Mouse (Mus musculus): ENCODE measurements at regions not wholly inside any gene's neighbourhood (a gene's known extent, or its start where the extent isn't known, plus 50 kb on each side); places are given as distances from the start of the nearest gene placed in this dataset.
"Not testable (repeated sequence)": the region's sequence is repeated elsewhere in the genome, so short reads cannot be mapped to it uniquely, and the experiment has no call there.

- in situ Hi-C loops (cut with MboI, MseI): no loop called here
Observed at GRCm38 (mm10) chr17:61337094-61337493, 1544.0 kb downstream of the Efna5 start.

GRCm38 (mm10) chr17:61325401-61325800 is 1555.7 kb downstream of the Efna5 start:
- in situ Hi-C loops (cut with MboI, MseI): no loop called here

DNA sequence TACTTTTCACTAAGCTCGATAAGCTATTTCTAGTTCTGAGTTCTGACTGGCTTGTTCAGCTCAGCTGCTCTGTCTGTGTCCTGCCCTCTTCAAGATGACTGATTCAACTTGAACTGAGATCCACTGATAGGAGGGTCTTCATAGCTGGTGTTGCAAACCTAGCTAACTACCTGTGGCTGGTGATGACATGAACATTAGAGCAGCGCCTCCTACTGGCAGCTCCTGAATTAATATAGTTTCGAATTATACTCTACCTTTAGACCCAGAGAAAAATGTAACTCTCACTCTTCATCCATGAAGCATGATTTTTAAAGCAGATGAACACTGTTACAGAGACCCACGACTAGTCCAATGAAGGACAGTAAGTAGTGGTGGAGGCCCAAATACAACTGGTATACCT is 1560.3 kb downstream of the Efna5 start:
- in situ Hi-C loops (cut with MboI, MseI): no loop called here

DNA sequence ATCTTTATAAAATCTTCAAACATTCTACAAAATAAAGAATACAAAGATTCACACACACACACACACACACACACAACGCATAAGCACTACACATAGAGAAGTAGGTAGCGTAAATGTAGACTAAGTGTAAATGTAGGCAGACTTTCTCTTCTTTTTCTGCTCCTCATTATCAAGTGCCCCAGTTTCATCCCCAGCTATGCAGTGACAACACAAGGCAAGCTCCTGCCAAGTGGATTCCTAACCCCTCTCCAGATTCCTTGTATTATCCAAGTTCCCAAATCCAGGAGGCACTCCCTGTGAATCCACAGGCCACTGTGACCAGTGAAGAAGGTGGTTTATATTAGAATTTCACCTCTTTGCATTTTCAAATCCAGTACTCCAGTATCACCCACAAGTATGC is 1567.7 kb downstream of the Efna5 start:
- in situ Hi-C loops (cut with MboI, MseI): no loop called here

DNA sequence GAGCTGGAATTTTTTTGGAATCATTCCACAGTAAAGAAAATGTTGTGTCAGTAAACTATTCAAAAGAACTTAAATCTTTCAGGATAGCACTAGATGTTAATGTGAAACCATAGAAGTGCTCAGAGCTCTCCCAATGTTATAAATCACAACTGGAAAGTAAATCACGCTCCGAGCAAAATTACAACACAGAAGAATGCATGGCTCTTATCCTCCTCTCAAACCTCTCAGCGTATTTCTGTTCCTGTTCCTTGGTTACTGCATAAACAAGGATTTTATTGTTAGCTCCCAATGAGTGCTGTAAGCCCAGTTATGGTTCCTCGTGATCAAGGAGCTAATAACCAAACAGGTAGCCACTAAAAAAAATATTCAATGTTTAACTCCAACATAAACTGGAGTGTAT is 1569.9 kb downstream of the Efna5 start:
- in situ Hi-C loops (cut with MboI, MseI): no loop called here

DNA sequence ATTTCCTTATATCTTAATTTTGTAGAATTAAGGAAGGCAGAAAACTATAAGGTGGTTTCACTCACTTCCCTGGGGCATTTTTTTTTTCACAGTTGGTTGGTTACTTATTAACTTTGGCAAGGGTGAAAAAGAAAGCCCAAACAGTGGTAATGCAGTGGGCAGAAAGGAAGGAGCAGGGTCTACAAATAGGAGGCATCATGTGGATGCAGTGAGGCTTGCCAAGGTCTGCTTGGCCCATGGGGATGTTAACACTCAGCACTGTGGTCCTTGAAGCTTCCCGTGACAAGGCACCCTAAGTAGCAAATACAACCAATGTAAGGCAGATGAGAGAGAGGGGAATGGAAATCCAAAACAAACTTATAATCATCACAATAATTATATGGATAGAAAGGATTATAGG is 1577.5 kb downstream of the Efna5 start:
- in situ Hi-C loops (cut with MboI, MseI): no loop called here

GRCm38 (mm10) chr17:61301984-61302383 is 1579.1 kb downstream of the Efna5 start:
- in situ Hi-C loops (cut with MboI, MseI): no loop called here

- in situ Hi-C loops (cut with MboI, MseI): no loop called here
Observed at GRCm38 (mm10) chr17:61301171-61301570, 1579.9 kb downstream of the Efna5 start.

DNA sequence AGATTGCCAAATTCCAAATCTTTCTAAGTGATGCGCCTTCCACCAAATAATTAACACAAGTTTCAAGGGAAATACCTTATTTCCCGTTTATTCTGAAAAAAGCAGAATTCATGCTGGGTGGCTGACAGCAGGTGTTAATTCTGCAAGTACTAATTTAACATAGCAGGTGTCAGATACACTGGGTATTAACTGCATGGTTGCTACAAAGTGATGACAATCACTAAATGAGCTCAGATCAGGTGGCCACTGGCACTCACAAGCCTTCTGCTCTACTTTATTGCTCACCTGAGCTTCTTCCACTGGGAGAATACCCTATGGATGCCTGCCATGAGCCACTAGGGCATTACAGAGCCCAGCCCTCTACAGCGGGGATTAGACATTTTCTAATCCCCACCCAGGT is 1590.0 kb downstream of the Efna5 start:
- in situ Hi-C loops (cut with MboI, MseI): no loop called here

GRCm38 (mm10) chr17:61288590-61288989 is 1592.5 kb downstream of the Efna5 start:
- in situ Hi-C loops (cut with MboI, MseI): no loop called here

DNA sequence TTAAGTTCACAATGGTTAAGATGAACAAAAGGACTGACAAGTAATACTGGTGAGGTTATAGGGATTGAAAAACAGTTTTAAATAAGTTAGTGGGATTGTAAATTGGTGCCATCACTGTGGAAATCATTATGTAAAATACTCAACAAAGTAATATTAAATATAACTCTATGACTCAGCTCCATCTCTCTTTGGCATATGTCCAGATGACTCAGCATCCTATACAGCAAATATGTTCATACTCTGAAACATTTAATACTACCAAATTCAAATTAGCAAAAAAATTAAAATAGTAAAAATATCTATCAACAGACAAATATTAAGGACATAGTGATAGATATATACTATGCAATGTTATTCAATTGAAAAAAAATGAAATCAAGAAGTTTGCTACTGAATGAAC is 1607.5 kb downstream of the Efna5 start:
- in situ Hi-C loops (cut with MboI, MseI): no loop called here

- in situ Hi-C loops (cut with MboI, MseI): not testable (repeated sequence)
Observed at GRCm38 (mm10) chr17:61256526-61256925, 1624.6 kb downstream of the Efna5 start.

- in situ Hi-C loops (cut with MboI, MseI): no loop called here
Observed at GRCm38 (mm10) chr17:61248411-61248810, 1632.7 kb downstream of the Efna5 start.

GRCm38 (mm10) chr17:61217198-61217722 is 1663.9 kb downstream of the Efna5 start:
- in situ Hi-C loops (cut with MboI, MseI): no loop called here

DNA sequence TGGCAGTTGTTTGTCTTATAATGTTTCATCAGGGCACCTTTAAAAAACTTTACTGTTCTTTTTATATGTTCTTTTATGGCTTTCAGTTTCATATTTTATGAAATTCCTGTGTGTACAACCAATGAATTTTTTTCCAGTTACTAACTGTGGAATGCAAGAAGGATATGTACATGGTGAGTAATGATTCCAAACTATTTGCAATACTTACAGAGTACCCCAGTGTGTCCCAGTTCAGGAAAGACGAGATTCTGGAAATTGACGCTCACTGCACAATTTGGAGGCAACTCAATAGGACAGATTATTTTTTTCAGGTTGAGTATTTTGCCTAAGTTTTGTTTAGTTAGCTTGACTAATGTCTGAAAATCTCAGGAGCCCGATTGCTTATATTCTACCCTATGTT is 1676.8 kb downstream of the Efna5 start:
- in situ Hi-C loops (cut with MboI, MseI): no loop called here

DNA sequence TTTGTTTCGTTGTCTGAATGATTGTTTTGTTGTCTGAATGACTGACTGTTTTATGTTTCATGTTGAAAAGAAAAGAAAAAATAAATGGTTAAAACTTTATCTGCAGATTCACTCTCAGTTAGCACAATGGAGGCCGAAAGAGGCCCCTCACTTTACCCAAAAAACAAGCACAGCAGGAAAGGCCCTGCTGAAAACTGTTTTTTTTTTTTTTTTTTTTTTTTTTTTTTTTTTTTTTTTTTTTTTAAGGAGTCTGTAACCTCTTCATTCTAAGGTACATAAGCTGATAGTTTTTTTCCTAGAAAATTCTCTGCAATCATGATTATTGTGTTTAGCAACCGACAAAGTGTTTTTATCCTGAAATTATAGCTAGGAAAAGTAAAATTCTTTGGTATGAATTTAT is 1693.2 kb downstream of the Efna5 start:
- in situ Hi-C loops (cut with MboI, MseI): not testable (repeated sequence)

DNA sequence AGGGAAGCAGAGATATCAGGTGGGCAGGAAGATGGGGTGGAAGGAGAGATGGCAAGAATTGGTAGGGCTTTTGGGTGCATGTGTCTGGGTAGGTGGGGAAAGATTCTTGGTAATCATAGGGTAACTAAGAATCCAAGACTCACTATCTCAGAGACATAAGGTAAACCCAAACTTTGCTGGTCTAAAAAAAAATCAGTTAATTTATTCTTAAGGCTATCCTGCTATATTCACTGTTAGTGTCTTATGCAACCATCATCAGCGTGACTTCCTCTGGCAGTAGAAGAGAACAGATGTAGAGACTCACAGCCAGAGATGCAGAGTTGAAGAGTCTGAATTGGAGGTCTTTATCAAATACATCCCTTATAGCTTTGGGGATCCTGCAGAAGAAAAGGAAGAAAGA is 1704.5 kb downstream of the Efna5 start:
- in situ Hi-C loops (cut with MboI, MseI): no loop called here

DNA sequence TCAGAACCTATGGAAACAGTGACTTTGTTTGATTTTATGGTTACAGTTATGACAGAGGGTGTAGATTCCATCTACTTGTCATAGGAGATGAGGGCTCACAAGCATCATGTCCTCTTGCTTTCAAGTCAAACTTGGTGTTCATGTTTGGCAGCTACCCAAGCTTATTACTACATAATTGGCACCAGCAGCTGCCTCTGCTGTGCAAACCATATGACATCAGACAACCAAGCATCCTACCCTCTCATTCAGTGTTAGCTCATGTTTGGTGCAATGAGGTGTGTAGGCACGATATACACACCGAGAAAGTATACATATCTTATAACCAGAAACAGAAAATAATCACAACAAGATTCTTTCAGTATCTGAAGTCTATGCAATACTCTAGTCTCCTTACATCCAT is 1721.7 kb downstream of the Efna5 start:
- in situ Hi-C loops (cut with MboI, MseI): no loop called here

- in situ Hi-C loops (cut with MboI, MseI): no loop called here
Observed at GRCm38 (mm10) chr17:61137006-61137405, 1744.1 kb downstream of the Efna5 start.

- in situ Hi-C loops (cut with MboI, MseI): no loop called here
Observed at GRCm38 (mm10) chr17:61127767-61128166, 1753.3 kb downstream of the Efna5 start.

DNA sequence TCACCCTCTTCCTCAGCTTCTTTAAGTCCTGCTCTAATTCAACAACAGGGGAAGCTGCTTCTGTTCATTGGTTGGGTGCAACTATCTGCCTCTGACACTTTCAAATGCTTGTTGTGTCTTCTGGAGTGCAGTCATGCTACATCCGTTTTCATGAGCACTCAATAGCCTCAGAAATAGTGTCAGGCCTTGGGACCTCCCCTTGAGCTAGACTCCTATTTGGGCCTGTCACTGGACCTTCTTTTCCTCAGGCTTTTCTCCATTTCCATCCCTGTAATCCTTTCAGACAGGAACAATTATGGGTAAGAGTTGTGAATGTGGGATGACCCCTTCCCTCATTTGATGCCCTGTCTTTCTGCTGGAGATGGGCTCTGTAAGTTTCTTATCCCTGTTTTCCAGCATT is 1774.8 kb downstream of the Efna5 start:
- in situ Hi-C loops (cut with MboI, MseI): no loop called here

GRCm38 (mm10) chr17:61060450-61060849 is 1820.7 kb downstream of the Efna5 start:
- in situ Hi-C loops (cut with MboI, MseI): no loop called here

GRCm38 (mm10) chr17:61058471-61058870 is 1822.6 kb downstream of the Efna5 start:
- in situ Hi-C loops (cut with MboI, MseI): no loop called here

DNA sequence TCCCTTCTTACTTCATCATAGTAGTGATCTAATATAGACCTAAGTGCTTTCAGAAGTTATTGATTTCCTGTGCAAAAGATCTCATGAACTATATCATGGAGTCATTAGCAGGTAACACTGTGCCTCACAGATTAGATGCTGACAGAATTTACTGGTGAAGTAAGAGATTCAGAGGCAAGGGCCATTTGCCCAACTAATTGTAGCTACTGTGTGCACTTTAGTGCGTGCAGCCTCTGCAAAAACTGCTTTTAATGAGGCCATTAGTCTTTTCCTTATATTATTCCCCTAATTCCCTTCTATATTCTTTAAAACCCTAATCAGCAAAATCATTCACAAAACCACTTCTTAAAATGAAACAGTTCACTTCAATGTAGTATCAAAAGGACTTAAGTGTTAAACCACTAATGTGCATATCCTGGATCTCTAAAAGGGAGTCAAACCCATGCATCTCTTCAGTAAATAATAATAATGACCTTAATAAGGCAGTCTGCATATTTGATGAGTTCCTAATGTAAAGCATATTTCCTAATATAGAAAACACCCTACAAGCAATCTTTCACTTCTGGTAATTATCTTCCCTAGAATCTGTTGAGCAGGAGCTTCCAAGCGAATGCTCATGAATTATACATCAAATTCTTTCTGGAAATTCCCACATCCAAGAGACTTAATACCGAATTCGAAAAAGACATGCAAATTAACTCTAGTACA is 1847.4 kb downstream of the Efna5 start:
- in situ Hi-C loops (cut with MboI, MseI): loop anchor here in 1 of 2 experiments (10.0 kb wide), 1 partner anchor 659 kb away; no protein-coding TSS in a partner anchor

Measured in T-helper 17 cell (primary cell).